Mouse (Mus musculus) heart, embryonic 16.5 days (tissue): ENCODE measurements around the gene Phactr1. TPM values are rescaled to one million over a fixed set of nuclear protein-coding genes. Genes with fewer than 3 reads are reported as not detected.
A peak's percentile ranks its signal among the peaks of the same experiment; 100 is the strongest.

ENCODE experiments used
- ATAC-seq: fragments of 200-750 bp; cut with Nextera tagmentation; replicated peaks from 2 replicates; pipeline ENCODE4 v1.8.0; 2017; ENCODE audit warnings: moderate number of reproducible peaks; ENCODE audit not compliant: insufficient read depth, low FRiP score; ENCODE audit errors: extremely low read depth
- H3K27ac ChIP-seq: fragments of 300-500 bp; sonication (generic); 2 replicates; pipeline ENCODE4 v1.5.1; 2014; ENCODE audit warnings: mild to moderate bottlenecking, low read length, control low read depth, moderate library complexity
- H3K27me3 ChIP-seq: fragments of 300-500 bp; sonication (generic); 2 replicates; pipeline ENCODE4 v1.6.1; 2014; ENCODE audit warnings: low read length, mixed read lengths; ENCODE audit not compliant: control insufficient read depth, insufficient read depth
- H3K36me3 ChIP-seq: fragments of 300-500 bp; sonication (generic); 2 replicates; pipeline ENCODE4 v1.6.1; 2014; ENCODE audit not compliant: control insufficient read depth, insufficient read depth
- H3K4me1 ChIP-seq: fragments of 300-500 bp; sonication (generic); 2 replicates; pipeline ENCODE4 v1.6.1; 2014; ENCODE audit warnings: low read length, mixed read lengths; ENCODE audit not compliant: control insufficient read depth, insufficient read depth
- H3K4me2 ChIP-seq: fragments of 300-500 bp; sonication (generic); 2 replicates; pipeline ENCODE4 v1.6.1; 2014; ENCODE audit warnings: low read depth, mild to moderate bottlenecking, control low read depth, low read length
- H3K4me3 ChIP-seq: fragments of 300-500 bp; sonication (generic); 2 replicates; pipeline ENCODE4 v1.5.1; 2014; ENCODE audit warnings: mild to moderate bottlenecking, control low read depth, low read length
- H3K9ac ChIP-seq: fragments of 300-500 bp; sonication (generic); 2 replicates; pipeline ENCODE4 v1.6.1; 2014; ENCODE audit warnings: low read length, control low read depth
- H3K9me3 ChIP-seq: fragments of 300-500 bp; sonication (generic); replicated peaks from 2 replicates; pipeline ENCODE4 v1.6.1; 2016; ENCODE audit warnings: low read length; ENCODE audit not compliant: control insufficient read depth
- WGBS: fragments of 180-500 bp; shearing (Covaris S2); extraction: QIAGEN DNeasy Blood & Tissue Kit; methylation state at CpG from one replicate; pipeline ENCODE4 v1.1.7; 2014; 5-methylcytosine and 5-hydroxymethylcytosine counted together
- polyA plus RNA-seq: library from polyadenylated mRNA; unstranded; fragments of >200 nt; fragmentation: Nextera tagmentation; extraction: Ambion mirVana; gene quantifications from 2 replicates; pipeline ENCODE4 v1.2.1, GENCODE M21; 2015

The Phactr1 gene
- polyA plus RNA-seq, 1 experiment from 2014 or later, result 4.6 TPM

GRCm38 (mm10) chr13:42823875-42824274, 143.5 kb downstream of the Phactr1 start:
- H3K4me2 ChIP-seq, result no peak overlapping the region
- no peaks in the 10 kb centered on the region; the same call in 1 of the 2 replicates for H3K9me3 ChIP-seq
- 62% methylated on average over 7 of the region's 7 CpGs for WGBS
- no peak overlapping the region for H3K4me3 ChIP-seq
- no peaks in the 10 kb centered on the region for H3K27me3 ChIP-seq
- no peaks in the 10 kb centered on the region for H3K36me3 ChIP-seq
- no peak for ATAC-seq
- no peak overlapping the region for H3K27ac ChIP-seq
- peaks cover 2% of the 10 kb centered on the region for H3K4me1 ChIP-seq
- no peak overlapping the region for H3K9ac ChIP-seq

- Histone ChIP-seq H3K9ac (no peak overlapping the region), H3K9me3 (no peaks in the 10 kb centered on the region; the same call in 1 of the 2 replicates), H3K27ac (no peak overlapping the region), H3K27me3 (no peaks in the 10 kb centered on the region), H3K4me1 (peaks cover 5% of the 10 kb centered on the region), H3K36me3 (no peaks in the 10 kb centered on the region), H3K4me3 (no peak overlapping the region), H3K4me2 (no peak overlapping the region)
- ATAC-seq, result no peak
- WGBS, result 54% methylated on average over 8 of the region's 8 CpGs
Observed at GRCm38 (mm10) chr13:42826602-42827001, 146.2 kb downstream of the Phactr1 start.

GRCm38 (mm10) chr13:42828978-42829377, 148.6 kb downstream of the Phactr1 start:
- Histone ChIP-seq H3K27ac (peak overlapping the region; percentile 32; the same call in 1 of the 2 replicates), H3K36me3 (no peaks in the 10 kb centered on the region), H3K9me3 (no peaks in the 10 kb centered on the region; the same call in 1 of the 2 replicates), H3K4me2 (peak overlapping the region; percentile 48), H3K27me3 (no peaks in the 10 kb centered on the region), H3K4me1 (peaks cover 3% of the 10 kb centered on the region), H3K4me3 (peak overlapping the region; percentile 4; the same call in 1 of the 2 replicates), H3K9ac (0 out of 2 replicates have a peak overlapping the region, but pooled peaks have one; percentile 21)
- 9% methylated on average over 9 of the region's 9 CpGs for WGBS
- peak; percentile 52; the same call in 1 of the 2 replicates for ATAC-seq

GRCm38 (mm10) chr13:42835441-42835840, 155.0 kb downstream of the Phactr1 start:
- Histone ChIP-seq H3K4me2 (no peak overlapping the region), H3K4me1 (no peaks in the 10 kb centered on the region), H3K9me3 (no peaks in the 10 kb centered on the region), H3K9ac (no peak overlapping the region), H3K36me3 (no peaks in the 10 kb centered on the region), H3K27ac (no peak overlapping the region), H3K4me3 (no peak overlapping the region), H3K27me3 (no peaks in the 10 kb centered on the region)
- ATAC-seq, result no peak
- 43% methylated on average over 2 of the region's 2 CpGs for WGBS

- H3K27ac ChIP-seq, result no peak overlapping the region
- no peak overlapping the region for H3K4me3 ChIP-seq
- no peak overlapping the region for H3K9ac ChIP-seq
- WGBS, result 64% methylated on average over 2 of the region's 2 CpGs
- ATAC-seq, result no peak
- no peaks in the 10 kb centered on the region for H3K4me1 ChIP-seq
- no peaks in the 10 kb centered on the region for H3K27me3 ChIP-seq
- no peak overlapping the region for H3K4me2 ChIP-seq
- no peaks in the 10 kb centered on the region for H3K36me3 ChIP-seq
- H3K9me3 ChIP-seq, result no peaks in the 10 kb centered on the region
Observed at GRCm38 (mm10) chr13:42839358-42839757, 158.9 kb downstream of the Phactr1 start.

GRCm38 (mm10) chr13:42852086-42852485, 171.7 kb downstream of the Phactr1 start:
- Histone ChIP-seq H3K27me3 (no peaks in the 10 kb centered on the region), H3K9ac (no peak overlapping the region), H3K27ac (no peak overlapping the region), H3K4me1 (no peaks in the 10 kb centered on the region), H3K4me3 (no peak overlapping the region), H3K4me2 (no peak overlapping the region), H3K36me3 (no peaks in the 10 kb centered on the region), H3K9me3 (no peaks in the 10 kb centered on the region)
- no peak for ATAC-seq
- 77% methylated on average over 10 of the region's 10 CpGs for WGBS

- Histone ChIP-seq H3K27ac (no peak overlapping the region), H3K36me3 (no peaks in the 10 kb centered on the region), H3K27me3 (no peaks in the 10 kb centered on the region), H3K4me3 (no peak overlapping the region), H3K4me2 (no peak overlapping the region), H3K9ac (no peak overlapping the region), H3K9me3 (no peaks in the 10 kb centered on the region), H3K4me1 (no peaks in the 10 kb centered on the region)
- WGBS, result 33% methylated on average over 11 of the region's 11 CpGs
- no peak for ATAC-seq
Observed at GRCm38 (mm10) chr13:42853900-42854595, 173.6 kb downstream of the Phactr1 start.

- Histone ChIP-seq H3K9me3 (no peaks in the 10 kb centered on the region), H3K9ac (peak overlapping the region; percentile 80), H3K36me3 (no peaks in the 10 kb centered on the region), H3K27me3 (no peaks in the 10 kb centered on the region), H3K4me2 (peak overlapping the region; percentile 97), H3K4me3 (peak overlapping the region; percentile 72), H3K27ac (no peak overlapping the region; the same call in 1 of the 2 replicates), H3K4me1 (peaks cover 5% of the 10 kb centered on the region; the same call in 1 of the 2 replicates)
- ATAC-seq, result peak; percentile 86
- WGBS, result 4% methylated on average over 21 of the region's 21 CpGs
Observed at GRCm38 (mm10) chr13:42866162-42866941, 185.9 kb downstream of the Phactr1 start.

- Histone ChIP-seq H3K4me1 (peaks cover 5% of the 10 kb centered on the region; the same call in 1 of the 2 replicates), H3K27ac (no peak overlapping the region), H3K9me3 (no peaks in the 10 kb centered on the region), H3K9ac (peak overlapping the region; percentile 80), H3K27me3 (no peaks in the 10 kb centered on the region), H3K4me2 (peak overlapping the region; percentile 97), H3K36me3 (no peaks in the 10 kb centered on the region), H3K4me3 (peak overlapping the region; percentile 72)
- WGBS, result 19% methylated on average over 6 of the region's 6 CpGs
- ATAC-seq, result no peak
Observed at GRCm38 (mm10) chr13:42867026-42867425, 186.6 kb downstream of the Phactr1 start.
